Mouse (Mus musculus) adipocyte (in vitro differentiated cells): ENCODE data around the gene Dlg3.

Experiments used
- DNase-seq: peaks from one replicate; pipeline ENCODE4 v3.0.0-alpha.2; 2016; ENCODE audit warnings: low spot score

The Dlg3 gene

DNA sequence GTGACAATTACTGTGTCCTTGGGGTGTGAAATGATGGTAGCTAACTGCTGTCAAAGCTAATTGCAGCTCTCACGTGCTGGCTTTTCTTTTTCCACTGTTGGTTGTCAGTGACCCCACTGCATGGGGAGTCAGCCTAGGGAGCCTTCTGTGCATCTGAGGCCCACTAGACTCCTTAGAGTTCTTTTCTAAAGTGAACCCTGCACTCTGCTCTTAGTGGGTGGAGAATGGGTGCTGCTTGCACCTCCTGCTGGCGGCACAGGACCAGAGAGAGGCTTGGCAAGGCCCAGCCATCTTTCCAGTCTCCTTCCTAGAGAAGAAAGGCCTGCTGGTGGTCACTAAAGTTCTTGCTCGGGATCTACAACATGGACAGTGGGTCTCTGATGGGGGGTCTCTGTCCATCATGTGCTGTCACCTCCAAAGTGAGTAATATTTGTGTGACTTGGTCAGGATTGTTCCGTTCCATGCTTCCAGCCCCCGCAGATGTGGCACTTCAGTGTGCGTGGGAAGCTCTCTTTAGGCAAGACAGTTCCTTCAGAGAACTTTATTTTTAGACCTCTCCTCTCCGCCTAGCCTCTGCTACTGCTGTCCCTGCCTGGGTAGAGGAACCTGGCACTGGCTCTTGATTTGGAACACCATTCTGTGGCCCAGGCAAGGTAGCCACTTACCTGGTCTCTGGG is 30.5 kb downstream of the Dlg3 start:
- DNase-seq: no peak

DNA sequence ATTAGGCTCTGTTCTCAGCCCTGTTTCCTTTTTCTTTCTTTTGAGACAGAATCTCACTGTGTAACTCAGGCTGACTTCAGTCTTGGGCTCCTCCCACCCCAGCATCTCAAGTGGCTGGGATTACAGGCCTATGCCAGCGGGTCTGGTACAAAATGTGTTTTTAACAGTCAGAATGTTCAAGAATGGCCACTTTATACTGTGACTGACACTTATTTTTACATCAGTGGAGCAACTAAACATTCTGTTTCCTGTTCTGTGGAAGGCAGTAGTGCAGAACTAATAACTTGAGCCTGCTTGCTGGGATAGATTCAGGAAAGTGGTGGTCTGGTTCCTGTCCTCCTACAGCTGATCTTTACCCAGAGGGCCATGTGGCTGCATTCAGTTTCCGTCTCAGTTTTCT is 33.1 kb downstream of the Dlg3 start:
- no peak for DNase-seq

DNA sequence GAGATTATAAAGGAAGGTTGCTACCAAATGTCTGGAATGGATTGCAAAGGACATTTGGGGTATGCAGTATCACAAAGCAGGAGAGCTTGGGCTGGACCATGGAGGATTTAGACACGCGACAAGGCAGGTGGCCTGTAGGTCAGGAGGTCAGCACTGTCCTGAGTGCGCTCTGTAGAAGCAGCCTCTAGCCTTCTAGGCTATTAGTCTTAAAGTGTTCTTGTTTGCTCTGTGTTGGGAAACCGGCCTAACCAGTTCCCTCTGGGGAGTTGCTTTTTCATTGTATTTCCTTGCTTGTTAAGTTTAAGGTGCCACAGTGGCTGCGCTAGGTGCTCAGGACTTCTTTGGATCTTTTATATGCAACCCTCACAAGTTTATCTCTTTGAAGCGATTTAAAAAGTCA is 34.5 kb downstream of the Dlg3 start:
- no peak for DNase-seq

DNA sequence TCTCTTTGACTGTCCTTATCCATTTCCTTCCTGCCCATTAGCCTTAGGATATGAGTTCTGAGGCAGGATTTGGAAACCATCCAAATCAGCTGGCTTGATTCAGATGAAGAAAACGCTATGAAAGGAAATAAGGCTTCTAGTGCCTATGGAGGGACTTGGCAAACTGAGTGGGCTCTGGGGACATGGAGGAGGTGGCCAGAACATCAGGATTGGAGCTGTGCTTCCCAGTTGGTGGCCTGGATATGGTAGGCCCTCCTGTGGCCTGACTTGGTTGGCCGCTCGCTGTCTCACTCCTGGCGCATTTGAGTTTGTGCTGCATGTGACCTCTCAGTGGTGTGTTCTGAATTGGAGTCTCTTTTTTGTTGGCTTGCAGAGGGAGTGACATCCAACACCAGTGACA is 43.6 kb downstream of the Dlg3 start:
- no peak for DNase-seq

DNA sequence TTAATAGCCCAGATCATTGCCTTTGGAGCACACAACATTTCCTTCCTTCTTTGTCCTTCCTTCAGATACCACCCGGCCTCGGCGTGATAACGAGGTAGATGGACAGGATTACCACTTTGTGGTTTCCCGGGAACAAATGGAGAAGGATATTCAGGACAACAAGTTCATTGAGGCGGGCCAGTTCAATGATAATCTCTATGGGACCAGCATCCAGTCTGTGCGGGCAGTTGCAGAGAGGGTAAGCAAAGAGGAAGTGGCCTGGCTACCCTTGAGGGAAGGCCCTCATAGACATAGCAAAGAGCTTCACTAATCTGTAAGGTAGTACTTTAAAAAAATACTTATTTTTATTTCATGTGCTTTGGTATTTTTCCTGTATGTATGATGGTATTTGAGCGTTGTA is 46.6 kb downstream of the Dlg3 start:
- DNase-seq: no peak

DNA sequence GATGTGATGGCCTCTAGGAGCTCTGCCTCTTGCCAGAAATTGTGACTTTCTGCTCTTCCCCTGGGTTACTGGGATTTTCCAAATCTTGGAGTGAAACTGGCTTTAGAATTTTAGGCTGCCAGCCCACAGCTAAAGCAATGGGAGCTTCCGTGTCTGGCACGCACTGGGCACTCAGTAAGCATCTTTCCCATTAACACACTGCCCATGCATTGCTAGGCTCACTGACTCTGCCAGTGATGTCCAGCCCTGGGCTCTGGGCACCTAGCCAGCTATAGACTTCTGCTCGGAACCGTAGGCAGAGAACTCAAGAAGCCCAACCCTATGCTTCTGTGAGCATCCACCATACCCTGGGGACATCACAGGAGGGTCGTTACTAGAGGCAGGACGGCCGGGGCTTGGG is 48.2 kb downstream of the Dlg3 start:
- DNase-seq: peak; percentile 18

DNA sequence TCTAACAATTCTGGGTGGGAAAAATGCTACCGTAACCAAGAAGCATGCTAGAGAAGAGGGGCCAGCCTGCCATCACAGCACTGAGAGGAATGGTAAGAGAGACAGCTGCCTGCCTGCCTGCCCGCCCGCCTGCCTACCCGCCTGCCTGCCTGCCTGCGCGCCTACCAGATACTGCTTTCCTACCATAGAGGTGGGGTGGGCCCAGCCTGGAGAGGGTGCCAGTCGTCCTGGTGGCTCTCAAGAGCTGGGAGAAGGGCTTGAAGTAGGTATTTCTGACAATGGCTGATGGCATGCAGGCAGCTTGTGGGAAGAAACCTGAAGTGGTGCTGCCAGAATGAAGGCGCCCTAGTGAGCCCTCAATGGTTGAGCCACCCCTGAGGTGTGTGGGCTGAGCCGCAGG is 51.2 kb downstream of the Dlg3 start:
- no peak for DNase-seq

GRCm38 (mm10) chrX:100821149-100821548 is 53.6 kb downstream of the Dlg3 start:
- no peak for DNase-seq

DNA sequence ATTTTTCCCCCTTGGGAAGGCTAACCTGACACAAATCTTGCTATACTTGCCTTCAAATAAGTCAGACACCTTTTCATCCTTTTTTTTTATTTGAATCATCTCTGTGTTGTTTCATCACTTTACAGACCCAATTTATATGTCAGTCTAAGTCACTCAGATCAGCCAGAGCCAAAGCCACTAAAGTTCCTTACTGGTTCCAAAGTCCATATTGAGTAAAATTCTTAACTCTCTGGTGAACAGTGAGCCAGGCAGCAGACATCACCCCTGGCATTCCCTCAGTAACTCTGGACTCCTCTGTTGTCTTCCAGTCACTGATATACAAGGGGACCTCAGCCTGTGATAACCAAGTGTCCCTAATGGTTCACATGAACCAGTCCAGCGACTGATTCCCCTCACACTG is 58.0 kb downstream of the Dlg3 start:
- no peak for DNase-seq

DNA sequence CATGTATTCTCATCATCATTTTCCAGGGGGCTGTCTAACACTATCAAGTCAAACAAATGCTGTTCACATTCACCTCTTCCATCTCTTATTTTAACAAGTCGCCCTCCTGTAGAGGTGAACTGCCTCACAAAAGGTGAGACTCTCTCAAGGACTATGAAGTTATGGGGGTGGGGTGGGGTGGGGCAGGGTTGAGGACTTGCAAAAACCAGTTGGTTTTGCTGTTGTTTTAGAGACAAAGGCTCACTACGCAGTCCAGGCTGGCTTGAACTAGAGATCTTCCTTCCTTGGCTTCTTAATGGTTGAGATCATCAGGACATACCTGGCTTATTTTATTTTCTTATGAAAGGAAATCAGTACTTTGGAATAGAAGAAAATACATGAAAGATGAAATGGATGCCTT is 65.3 kb downstream of the Dlg3 start:
- DNase-seq: no peak

DNA sequence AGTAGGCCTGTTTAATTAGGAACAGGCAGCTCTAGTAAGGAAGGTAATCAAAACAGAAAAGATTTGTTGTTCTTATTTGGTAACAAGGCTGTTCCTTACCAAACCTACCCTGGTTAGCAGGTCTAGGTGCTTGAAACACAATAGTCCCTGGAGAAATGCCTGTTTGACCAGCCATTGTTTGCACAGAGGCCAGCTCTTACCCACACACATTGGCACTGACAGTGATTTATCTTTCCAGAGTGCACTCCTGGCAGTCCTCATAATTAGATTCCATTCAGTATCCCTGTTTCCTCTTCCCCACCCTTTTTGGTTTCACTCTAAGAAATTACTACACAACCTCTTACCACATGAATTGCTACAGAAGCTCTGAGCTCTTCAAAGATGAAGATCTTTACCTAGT is 71.7 kb downstream of the Dlg3 start:
- no peak for DNase-seq
